22 mouse cellular contexts compared by ENCODE assay signal in genomic region chr17:64138036-64138717, GRCm38 (mm10).
DNase-seq lines count a peak whose midpoint lies in the region; ATAC-seq and TF ChIP-seq lines count a peak whose summit lies in the region.
"Had no signal": no experiment of that assay in that cellular context is flagged by ENCODE, and none has a peak within 500 bp of the region (broad histone marks: within the 10 kb centered on the region; RNA-seq: fewer than 3 reads in every experiment).

No protein-coding gene starts in this region.

- H3K36me3 ChIP-seq in intestine, embryonic 14.5 days (ENCODE audit: control insufficient read depth, insufficient read depth, low read length), result peaks cover 31% of the 10 kb centered on the region
- 0 out of 2 replicates have a peak, but pooled peaks cover 3% of the 10 kb centered on the region for H3K36me3 ChIP-seq in intestine, embryonic 15.5 days
- H3K36me3 ChIP-seq in lung, embryonic 16.5 days (ENCODE audit: control insufficient read depth, insufficient read depth, low read length), result peaks cover 4% of the 10 kb centered on the region; the same call in 1 of the 2 replicates
- H3K36me3 ChIP-seq in testis, adult 2 months (ENCODE audit: control insufficient read depth, insufficient read depth, low read length), result peaks cover 2% of the 10 kb centered on the region
- H3K36me3 ChIP-seq in thymus, adult 2 months (ENCODE audit: control insufficient read depth, insufficient read depth, low read length), result no peaks in the 10 kb centered on the region

- no peaks in the 10 kb centered on the region for H3K9me3 ChIP-seq in intestine, embryonic 14.5 days (ENCODE audit: control insufficient read depth, low read length)
- H3K9me3 ChIP-seq in intestine, embryonic 15.5 days, result no peaks in the 10 kb centered on the region
- no peaks in the 10 kb centered on the region for H3K9me3 ChIP-seq in lung, embryonic 16.5 days (ENCODE audit: control insufficient read depth, low read length)
- H3K9me3 ChIP-seq: embryonic facial prominence, embryonic 13.5 days; forebrain, embryonic 12.5 days; hindbrain, embryonic 13.5 days had no signal

- WGBS in intestine, embryonic 14.5 days, result 88% methylated on average over 8 of the region's 8 CpGs
- 77% methylated on average over 8 of the region's 8 CpGs for WGBS in intestine, embryonic 15.5 days
- WGBS in lung, embryonic 16.5 days, result 63% methylated on average over 8 of the region's 8 CpGs
- WGBS in thymus, adult 2 months, result 95% methylated on average over 8 of the region's 8 CpGs

- ATAC-seq in intestine, embryonic 14.5 days (replicated peaks; ENCODE audit: low FRiP score, low TSS enrichment, low read depth), result no peak
- ATAC-seq in intestine, embryonic 15.5 days, result no peak
- peak; percentile 71 for ATAC-seq in lung, embryonic 16.5 days (ENCODE audit: low read depth)
- ATAC-seq: activated CD4-positive, CD25-positive, alpha-beta regulatory T cell, adult 4 months; forebrain, embryonic 16.5 days; Patski had no signal

- TF ChIP-seq CTCF in testis, adult 2 months (IDR thresholded peaks at IDR 0.05; ENCODE audit: control insufficient read depth, insufficient read depth, insufficient replicate concordance, low read depth, low read length), result no peak
- TF ChIP-seq CTCF in thymus, adult 2 months (IDR thresholded peaks at IDR 0.05; ENCODE audit: borderline replicate concordance, control insufficient read depth, extremely low read depth, insufficient read depth, low read length, poor library complexity), result no peak

- H3K27me3 ChIP-seq in intestine, embryonic 14.5 days (replicated peaks; ENCODE audit: control insufficient read depth, insufficient read depth, low read length), result no peaks in the 10 kb centered on the region
- H3K27me3 ChIP-seq in intestine, embryonic 15.5 days (replicated peaks), result no peaks in the 10 kb centered on the region
- H3K27me3 ChIP-seq in lung, embryonic 16.5 days (ENCODE audit: control insufficient read depth, insufficient read depth, low read depth, low read length), result no peaks in the 10 kb centered on the region
- H3K27me3 ChIP-seq in testis, adult 2 months (ENCODE audit: control insufficient read depth, insufficient read depth, low read length), result no peaks in the 10 kb centered on the region
- H3K27me3 ChIP-seq in thymus, adult 2 months (ENCODE audit: control insufficient read depth, insufficient read depth, low read length), result no peaks in the 10 kb centered on the region
- H3K27me3 ChIP-seq: CH12.LX; embryonic facial prominence, embryonic 13.5 days; forebrain, embryonic 12.5 days; hindbrain, embryonic 13.5 days; Patski had no signal

- no peak overlapping the region for H3K27ac ChIP-seq in intestine, embryonic 14.5 days (ENCODE audit: low read depth)
- H3K27ac ChIP-seq in intestine, embryonic 15.5 days, result no peak overlapping the region
- peak overlapping the region; percentile 57 for H3K27ac ChIP-seq in lung, embryonic 16.5 days (ENCODE audit: low read length)
- H3K27ac ChIP-seq in testis, adult 2 months (ENCODE audit: control insufficient read depth, insufficient read depth, low read depth, low read length), result no peak overlapping the region
- no peak overlapping the region for H3K27ac ChIP-seq in thymus, adult 2 months (ENCODE audit: control insufficient read depth, insufficient read depth, low read length)
- H3K27ac ChIP-seq: embryonic facial prominence, embryonic 13.5 days; forebrain, embryonic 12.5 days; hindbrain, embryonic 13.5 days had no signal

- no peak overlapping the region for H3K4me3 ChIP-seq in intestine, embryonic 14.5 days (ENCODE audit: low read depth, low read length)
- H3K4me3 ChIP-seq in intestine, embryonic 15.5 days (replicated peaks), result no peak overlapping the region
- no peak overlapping the region for H3K4me3 ChIP-seq in lung, embryonic 16.5 days (ENCODE audit: low read length)
- H3K4me3 ChIP-seq in testis, adult 2 months (ENCODE audit: control insufficient read depth, low read depth, low read length), result peak overlapping the region; percentile 70
- H3K4me3 ChIP-seq in thymus, adult 2 months (ENCODE audit: control insufficient read depth, insufficient read depth, low read length), result no peak overlapping the region
- H3K4me3 ChIP-seq: embryonic facial prominence, embryonic 13.5 days; forebrain, embryonic 12.5 days; gastrocnemius, adult 2 months; hindbrain, embryonic 13.5 days had no signal

- peaks cover 3% of the 10 kb centered on the region; the same call in 1 of the 2 replicates for H3K4me1 ChIP-seq in intestine, embryonic 14.5 days (replicated peaks; ENCODE audit: control insufficient read depth, insufficient read depth, low read length)
- no peaks in the 10 kb centered on the region for H3K4me1 ChIP-seq in intestine, embryonic 15.5 days (replicated peaks)
- H3K4me1 ChIP-seq in lung, embryonic 16.5 days (replicated peaks; ENCODE audit: control insufficient read depth, insufficient read depth, low read length), result peaks cover 4% of the 10 kb centered on the region; the same call in 1 of the 2 replicates
- H3K4me1 ChIP-seq in testis, adult 2 months (ENCODE audit: control insufficient read depth, insufficient read depth, low read length), result no peaks in the 10 kb centered on the region
- no peaks in the 10 kb centered on the region for H3K4me1 ChIP-seq in thymus, adult 2 months (replicated peaks; ENCODE audit: control insufficient read depth, insufficient read depth, low read length)

- no peak overlapping the region for H3K9ac ChIP-seq in intestine, embryonic 14.5 days (ENCODE audit: low read length)
- no peak overlapping the region for H3K9ac ChIP-seq in intestine, embryonic 15.5 days
- no peak overlapping the region for H3K9ac ChIP-seq in lung, embryonic 16.5 days (ENCODE audit: low read length)
- H3K9ac ChIP-seq: embryonic facial prominence, embryonic 13.5 days; forebrain, embryonic 12.5 days; hindbrain, embryonic 13.5 days had no signal

- DNase-seq in intestine, embryonic 14.5 days (ENCODE audit: low spot score), result peak; percentile 36
- no peak for DNase-seq in lung, postnatal 10 days
- no peak for DNase-seq in testis, postnatal 14 days (ENCODE audit: low spot score)
- no peak for DNase-seq in thymus, adult 2 months
- DNase-seq: adrenal gland, postnatal 14 days; cerebellum, adult 18-20 months; cerebellum, adult 9-11 months; cerebellum, postnatal 36 days; gastrocnemius, adult 2 months; gastrocnemius, postnatal 25 days; heart, postnatal 10 days; heart, postnatal 4 days had no signal

- TF ChIP-seq POLR2A in testis, adult 2 months (IDR thresholded peaks at IDR 0.05; ENCODE audit: control insufficient read depth, low read depth, low read length), result no peak
- no peak for TF ChIP-seq POLR2A in thymus, adult 2 months (IDR thresholded peaks at IDR 0.05; ENCODE audit: control insufficient read depth, extremely low read depth, insufficient read depth, low read length, poor library complexity)

- no peak overlapping the region for H3K4me2 ChIP-seq in intestine, embryonic 14.5 days (ENCODE audit: low read length)
- no peak overlapping the region for H3K4me2 ChIP-seq in intestine, embryonic 15.5 days (replicated peaks)
- H3K4me2 ChIP-seq in lung, embryonic 16.5 days (ENCODE audit: low read depth, low read length), result no peak overlapping the region
- H3K4me2 ChIP-seq: embryonic facial prominence, embryonic 13.5 days; forebrain, embryonic 12.5 days; hindbrain, embryonic 13.5 days had no signal
